Mouse (Mus musculus) midbrain, embryonic 11.5 days (tissue): ENCODE results near the gene Msi2. TPM values are rescaled to one million over a fixed set of nuclear protein-coding genes. Genes with fewer than 3 reads are reported as not detected.

ENCODE experiments used
- ATAC-seq: fragments of 200-750 bp; cut with Nextera tagmentation; 2 replicates; pipeline ENCODE4 v1.8.0; 2017; ENCODE audit warnings: moderate TSS enrichment, moderate library complexity; ENCODE audit not compliant: low FRiP score
- DNase-seq: peaks from one replicate; pipeline ENCODE4 v3.0.0; 2015; ENCODE audit warnings: low spot score; ENCODE audit errors: missing footprints
- H3K27ac ChIP-seq: fragments of 300-500 bp; sonication (generic); 2 replicates; pipeline ENCODE4 v1.5.1; 2014; ENCODE audit warnings: low read depth, low read length
- H3K27me3 ChIP-seq: fragments of 300-500 bp; sonication (generic); 2 replicates; pipeline ENCODE4 v1.6.1; 2014; ENCODE audit warnings: mild to moderate bottlenecking, low read length, moderate library complexity, mixed read lengths; ENCODE audit not compliant: control insufficient read depth, insufficient read depth
- H3K36me3 ChIP-seq: fragments of 300-500 bp; sonication (generic); 2 replicates; pipeline ENCODE4 v1.6.1; 2014; ENCODE audit warnings: mild to moderate bottlenecking, low read length, moderate library complexity, mixed read lengths; ENCODE audit not compliant: control insufficient read depth, insufficient read depth
- H3K4me1 ChIP-seq: fragments of 300-500 bp; sonication (generic); 2 replicates; pipeline ENCODE4 v1.6.1; 2014; ENCODE audit warnings: low read length; ENCODE audit not compliant: control insufficient read depth, insufficient read depth
- H3K4me2 ChIP-seq: fragments of 300-500 bp; sonication (generic); 2 replicates; pipeline ENCODE4 v1.6.1; 2014; ENCODE audit warnings: mild to moderate bottlenecking, moderate library complexity
- H3K4me3 ChIP-seq: fragments of 300-500 bp; sonication (generic); 2 replicates; pipeline ENCODE4 v1.5.1; 2014; ENCODE audit warnings: low read depth, low read length
- H3K9ac ChIP-seq: fragments of 300-500 bp; sonication (generic); 2 replicates; pipeline ENCODE4 v1.6.1; 2014; ENCODE audit warnings: low read length
- H3K9me3 ChIP-seq: fragments of 300-500 bp; sonication (generic); 2 replicates; pipeline ENCODE4 v1.6.1; 2016; ENCODE audit warnings: low read length; ENCODE audit not compliant: control insufficient read depth
- WGBS: fragments of 180-500 bp; shearing (Covaris S2); extraction: QIAGEN DNeasy Blood & Tissue Kit; methylation state at CpG from one replicate; pipeline ENCODE4 v1.1.7; 2014; 5-methylcytosine and 5-hydroxymethylcytosine counted together
- polyA plus RNA-seq: library from polyadenylated mRNA; unstranded; fragments of >200 nt; fragmentation: Nextera tagmentation; extraction: Ambion mirVana; gene quantifications from 2 replicates; pipeline ENCODE4 v1.2.1, GENCODE M21; 2014

Gene Msi2
- polyA plus RNA-seq, 1 experiment from 2014 or later = 27.0 TPM

DNA sequence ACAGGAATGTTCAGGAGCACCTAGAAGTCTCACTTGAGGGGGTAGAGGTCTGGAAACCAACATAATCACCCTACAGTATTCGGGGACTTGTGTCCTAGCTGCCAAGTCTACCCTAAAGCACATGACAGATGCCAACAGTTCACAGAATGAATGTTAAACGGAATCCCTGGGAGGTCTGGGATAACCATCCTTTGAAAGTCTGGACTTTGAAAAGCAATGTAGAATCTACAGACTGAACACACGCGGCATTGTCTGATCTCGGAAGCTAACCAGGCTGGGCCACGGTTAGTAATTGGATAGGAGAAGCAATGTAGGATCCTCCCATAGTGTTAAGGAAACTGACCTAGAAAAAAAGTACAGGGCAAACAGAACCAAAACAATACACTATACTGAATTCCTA, 105.3 kb downstream of the Msi2 start:
- H3K4me1 ChIP-seq = peaks cover 13% of the 10 kb centered on the region

DNA sequence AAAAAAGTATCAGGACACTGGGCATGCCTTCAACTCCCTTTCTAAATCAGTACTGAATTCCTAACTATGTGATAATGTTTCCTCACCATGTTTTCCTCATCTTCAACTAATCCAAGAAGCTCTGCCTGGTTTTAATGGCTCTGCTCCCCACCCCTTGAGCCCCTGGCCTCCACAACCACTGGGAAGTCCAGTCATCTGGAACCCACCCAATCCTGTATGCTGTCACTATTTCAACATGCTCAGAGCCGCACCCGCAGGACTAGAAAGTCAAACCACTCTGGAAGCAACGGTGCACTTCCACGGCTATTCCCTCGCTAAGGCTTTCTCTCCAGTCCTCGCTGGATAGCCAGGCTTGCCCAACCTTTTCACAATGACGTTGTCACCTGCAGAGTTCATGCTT, 106.2 kb downstream of the Msi2 start:
- Histone ChIP-seq H3K4me3 (no peak overlapping the region), H3K4me2 (no peak overlapping the region), H3K36me3 (0 out of 2 replicates have a peak, but pooled peaks cover 2% of the 10 kb centered on the region), H3K4me1 (peaks cover 18% of the 10 kb centered on the region), H3K27ac (no peak overlapping the region), H3K9ac (no peak overlapping the region), H3K27me3 (no peaks in the 10 kb centered on the region), H3K9me3 (no peaks in the 10 kb centered on the region)
- no peak for ATAC-seq
- no peak for DNase-seq
- WGBS = 95% methylated on average over 7 of the region's 7 CpGs

More for the DNA sequence above, 105.3 kb downstream of the Msi2 start:
- Histone ChIP-seq H3K27ac (no peak overlapping the region), H3K9ac (no peak overlapping the region), H3K27me3 (no peaks in the 10 kb centered on the region), H3K36me3 (0 out of 2 replicates have a peak, but pooled peaks cover 2% of the 10 kb centered on the region), H3K9me3 (no peaks in the 10 kb centered on the region), H3K4me2 (no peak overlapping the region), H3K4me3 (no peak overlapping the region)
- WGBS = 83% methylated on average over 6 of the region's 6 CpGs
- no peak for ATAC-seq
- no peak for DNase-seq

DNA sequence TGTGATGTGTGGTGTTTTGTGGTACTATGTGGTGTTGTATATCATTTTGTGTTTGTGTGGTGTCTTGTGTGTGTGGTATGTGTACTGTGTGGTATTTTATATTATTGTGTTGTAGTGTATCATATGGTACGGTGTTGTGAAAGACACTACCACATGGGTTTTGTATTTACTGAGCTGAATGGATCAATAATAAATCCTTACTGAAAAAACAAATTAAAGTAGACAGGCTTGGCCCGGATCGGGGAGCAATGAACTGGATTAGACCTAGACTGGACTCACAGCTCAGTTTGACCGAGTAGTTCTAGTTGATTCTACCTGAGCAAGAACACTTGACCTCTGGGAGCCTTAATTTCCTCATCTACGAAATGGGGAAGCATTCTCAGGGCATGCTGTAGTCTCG, 107.5 kb downstream of the Msi2 start:
- Histone ChIP-seq H3K4me3 (no peak overlapping the region), H3K36me3 (0 out of 2 replicates have a peak, but pooled peaks cover 2% of the 10 kb centered on the region), H3K9ac (no peak overlapping the region), H3K9me3 (no peaks in the 10 kb centered on the region), H3K27me3 (no peaks in the 10 kb centered on the region), H3K4me1 (peaks cover 26% of the 10 kb centered on the region), H3K27ac (no peak overlapping the region), H3K4me2 (no peak overlapping the region)
- 90% methylated on average over 6 of the region's 6 CpGs for WGBS
- ATAC-seq (no peak), DNase-seq (no peak)

DNA sequence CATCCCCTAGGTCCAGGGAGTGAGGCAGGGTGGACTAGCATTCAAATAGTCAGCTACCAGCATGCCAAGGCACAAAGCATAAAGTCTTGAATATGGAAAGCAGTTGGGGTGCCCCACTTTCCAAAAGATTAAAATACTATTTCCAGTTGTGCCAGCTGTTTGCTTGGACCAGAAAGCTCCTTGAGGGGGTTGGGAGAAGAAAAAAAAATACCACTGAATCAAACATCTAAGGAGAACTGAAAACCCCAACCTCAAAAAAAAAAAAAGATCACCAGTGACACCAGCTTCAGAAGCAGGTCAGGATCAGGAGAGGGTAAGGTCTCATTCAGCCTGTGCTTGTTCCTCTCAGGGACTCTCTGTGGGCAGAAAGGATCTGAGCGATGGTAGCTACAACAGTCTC, 108.2 kb downstream of the Msi2 start:
- Histone ChIP-seq H3K9me3 (no peaks in the 10 kb centered on the region), H3K27me3 (no peaks in the 10 kb centered on the region), H3K36me3 (0 out of 2 replicates have a peak, but pooled peaks cover 2% of the 10 kb centered on the region), H3K4me2 (no peak overlapping the region), H3K27ac (no peak overlapping the region), H3K9ac (no peak overlapping the region), H3K4me3 (no peak overlapping the region), H3K4me1 (peaks cover 33% of the 10 kb centered on the region)
- 100% methylated on average over 1 of the region's 1 CpGs for WGBS
- no peak for ATAC-seq
- DNase-seq = no peak

DNA sequence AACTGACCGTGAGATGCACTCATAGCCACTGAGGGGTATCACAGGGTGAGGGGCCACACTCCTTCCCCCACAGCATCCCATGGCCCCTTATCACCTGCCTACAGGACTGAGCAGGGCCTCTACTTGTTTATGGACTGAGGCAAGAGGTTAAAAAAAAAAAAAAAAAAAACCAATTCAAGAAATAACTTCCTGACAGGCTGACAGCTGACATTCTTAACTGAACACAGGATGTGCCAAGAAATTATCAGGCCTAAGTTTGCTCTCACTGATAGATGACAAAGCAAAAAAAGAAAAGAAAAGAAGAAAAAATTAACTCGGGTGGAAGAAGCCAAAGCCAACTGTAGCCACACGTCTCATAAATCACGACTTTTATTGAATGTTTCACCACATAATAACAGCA, 109.7 kb downstream of the Msi2 start:
- ATAC-seq = no peak
- Histone ChIP-seq H3K27ac (no peak overlapping the region), H3K4me1 (peaks cover 34% of the 10 kb centered on the region)

DNA sequence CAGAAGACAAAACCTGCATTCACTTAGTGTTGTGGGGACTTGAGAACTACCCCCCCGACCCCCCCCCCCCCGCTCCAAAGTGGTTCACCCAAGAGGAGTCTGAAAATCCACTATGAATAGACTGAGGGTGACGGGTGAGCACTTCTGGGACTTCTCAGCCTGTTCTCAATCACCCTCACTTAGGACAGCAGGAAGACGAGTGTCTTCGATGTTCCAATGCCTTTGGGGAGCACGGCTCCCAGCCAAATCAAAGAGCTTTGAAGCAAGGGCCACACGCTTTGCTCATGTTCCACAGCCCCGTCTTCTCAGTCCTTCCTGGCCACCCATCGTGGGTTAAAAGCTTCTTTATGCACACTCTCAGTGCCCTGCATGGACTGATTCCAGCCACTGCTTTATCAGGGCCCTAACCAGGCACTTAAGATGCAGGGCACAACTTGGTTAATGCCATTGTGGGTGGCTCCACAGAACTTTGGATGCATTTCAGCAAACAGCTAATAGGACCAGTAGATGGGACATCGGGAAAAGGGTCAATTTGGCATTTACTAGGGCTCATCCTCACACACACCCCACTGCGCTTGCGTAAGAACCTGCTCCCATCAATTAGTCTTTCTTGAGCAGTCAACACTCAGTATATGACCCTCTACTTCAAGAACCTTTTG, 110.5 kb downstream of the Msi2 start:
- DNase-seq = no peak
- peaks cover 34% of the 10 kb centered on the region for H3K4me1 ChIP-seq
- H3K4me3 ChIP-seq = no peak overlapping the region
- H3K27me3 ChIP-seq = no peaks in the 10 kb centered on the region
- H3K36me3 ChIP-seq = 0 out of 2 replicates have a peak, but pooled peaks cover 4% of the 10 kb centered on the region
- no peaks in the 10 kb centered on the region for H3K9me3 ChIP-seq
- H3K9ac ChIP-seq = no peak overlapping the region
- H3K27ac ChIP-seq = no peak overlapping the region
- WGBS = 88% methylated on average over 12 of the region's 12 CpGs
- H3K4me2 ChIP-seq = no peak overlapping the region
- ATAC-seq = no peak

More for the DNA sequence above, 109.7 kb downstream of the Msi2 start:
- Histone ChIP-seq H3K9me3 (no peaks in the 10 kb centered on the region), H3K9ac (no peak overlapping the region), H3K4me3 (no peak overlapping the region), H3K4me2 (no peak overlapping the region), H3K36me3 (0 out of 2 replicates have a peak, but pooled peaks cover 2% of the 10 kb centered on the region), H3K27me3 (no peaks in the 10 kb centered on the region)
- 89% methylated on average over 4 of the region's 4 CpGs for WGBS
- DNase-seq = no peak

DNA sequence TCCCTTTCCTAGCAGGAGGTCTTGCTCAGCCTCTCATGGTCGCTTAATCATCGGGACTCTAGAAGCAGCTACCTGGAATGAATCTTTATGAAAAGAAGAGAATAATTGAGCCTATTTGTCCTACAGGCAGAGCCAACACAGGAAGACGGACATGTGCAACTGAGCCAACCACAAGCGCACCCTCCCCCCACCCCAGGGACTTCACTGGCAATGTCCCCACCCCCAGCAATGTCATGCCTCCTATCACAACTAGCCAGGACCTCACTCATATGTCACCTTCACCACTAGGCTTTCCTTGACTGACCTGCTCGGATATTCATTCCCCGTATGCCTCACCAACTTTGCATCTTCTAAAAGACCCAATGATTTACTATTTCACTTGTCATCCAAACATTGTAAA, 112.5 kb downstream of the Msi2 start:
- 79% methylated on average over 6 of the region's 6 CpGs for WGBS
- peaks cover 39% of the 10 kb centered on the region for H3K4me1 ChIP-seq

DNA sequence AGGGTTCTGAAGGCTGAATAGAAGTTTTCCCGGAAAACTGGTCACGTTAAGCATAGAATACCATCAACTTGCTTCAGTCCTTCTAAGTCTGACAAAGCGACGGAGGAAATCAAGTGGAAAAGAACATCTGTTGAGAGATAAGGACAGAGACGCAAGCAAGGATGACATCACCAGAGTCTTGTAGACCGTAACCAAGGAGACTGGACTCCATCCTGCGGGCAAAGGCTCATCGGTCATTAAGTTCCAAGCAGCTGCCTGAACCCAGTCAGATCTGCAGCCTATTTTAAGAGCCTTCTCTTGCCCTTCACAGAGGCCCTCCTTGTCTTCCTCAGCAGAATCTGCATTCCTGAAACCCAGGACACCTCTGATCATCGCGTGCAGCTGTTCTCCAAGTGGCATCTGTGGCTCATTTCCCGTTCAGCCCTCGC, 113.2 kb downstream of the Msi2 start:
- ATAC-seq (no peak), DNase-seq (no peak)
- WGBS = 59% methylated on average over 12 of the region's 12 CpGs
- Histone ChIP-seq H3K4me2 (no peak overlapping the region), H3K4me1 (peaks cover 44% of the 10 kb centered on the region), H3K27ac (peak overlapping the region; percentile 45), H3K9ac (no peak overlapping the region), H3K4me3 (no peak overlapping the region), H3K36me3 (0 out of 2 replicates have a peak, but pooled peaks cover 2% of the 10 kb centered on the region), H3K9me3 (no peaks in the 10 kb centered on the region), H3K27me3 (no peaks in the 10 kb centered on the region)

More for the DNA sequence above, 112.5 kb downstream of the Msi2 start:
- Histone ChIP-seq H3K27ac (no peak overlapping the region), H3K4me3 (no peak overlapping the region), H3K9ac (no peak overlapping the region), H3K36me3 (0 out of 2 replicates have a peak, but pooled peaks cover 2% of the 10 kb centered on the region), H3K4me2 (no peak overlapping the region), H3K9me3 (no peaks in the 10 kb centered on the region), H3K27me3 (no peaks in the 10 kb centered on the region)
- ATAC-seq = no peak
- no peak for DNase-seq

DNA sequence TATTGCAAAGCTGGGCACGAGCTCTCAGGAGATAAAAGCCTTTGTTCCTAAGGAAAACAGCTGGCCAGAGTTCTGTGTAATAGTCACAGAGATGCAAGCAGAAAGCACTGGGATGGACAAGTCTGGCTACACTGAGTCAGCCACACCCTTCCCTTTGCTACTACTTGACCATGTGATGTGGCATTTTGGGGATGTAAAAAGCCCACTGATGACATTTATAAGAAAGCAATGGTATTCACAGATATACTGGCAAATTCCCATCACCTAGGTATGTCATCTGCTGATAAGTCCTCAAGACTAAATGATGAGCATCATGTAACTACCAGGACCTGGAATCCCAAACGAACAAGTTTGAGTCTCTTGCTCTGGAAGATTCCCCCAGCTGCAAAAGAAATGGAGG, 113.7 kb downstream of the Msi2 start:
- Histone ChIP-seq H3K4me2 (no peak overlapping the region), H3K36me3 (0 out of 2 replicates have a peak, but pooled peaks cover 2% of the 10 kb centered on the region)

More for the DNA sequence above, 113.7 kb downstream of the Msi2 start:
- DNase-seq (no peak), ATAC-seq (no peak)
- Histone ChIP-seq H3K27me3 (no peaks in the 10 kb centered on the region), H3K4me1 (peaks cover 47% of the 10 kb centered on the region), H3K4me3 (no peak overlapping the region), H3K27ac (no peak overlapping the region), H3K9me3 (no peaks in the 10 kb centered on the region), H3K9ac (no peak overlapping the region)
- 53% methylated on average over 2 of the region's 2 CpGs for WGBS
